Mouse (Mus musculus) cerebral cortex, adult 2 months (tissue): Measurements from ENCODE around the gene Siglecg.

ENCODE experiments used
- WGBS: fragments of 180-500 bp; shearing (Covaris S2); methylation state at CpG from one replicate; pipeline ENCODE4 v1.1.7; 2018; 5-methylcytosine and 5-hydroxymethylcytosine counted together

The Siglecg gene

GRCm38 (mm10) chr7:43442684-43443083, 34.7 kb downstream of the Siglecg start:
- 21% methylated on average over 9 of the region's 9 CpGs for WGBS

GRCm38 (mm10) chr7:43443126-43443916, 35.3 kb downstream of the Siglecg start:
- under 1% methylated on average over 36 of the region's 36 CpGs for WGBS

- WGBS, result under 1% methylated on average over 27 of the region's 27 CpGs
Measured at GRCm38 (mm10) chr7:43443917-43444293, 35.9 kb downstream of the Siglecg start, which contains the start of the genes Etfb and Gm45233. Etfb (plus strand) TSS chr7:43444083. Gm45233 (plus strand) TSS chr7:43444128.

GRCm38 (mm10) chr7:43447801-43448200, 39.8 kb downstream of the Siglecg start:
- 69% methylated on average over 4 of the region's 4 CpGs for WGBS

- 95% methylated on average over 3 of the region's 3 CpGs for WGBS
Measured at GRCm38 (mm10) chr7:43448246-43448645, 40.2 kb downstream of the Siglecg start.

GRCm38 (mm10) chr7:43449811-43450210, 41.8 kb downstream of the Siglecg start:
- WGBS, result 100% methylated on average over 2 of the region's 2 CpGs

GRCm38 (mm10) chr7:43451726-43452125, 43.7 kb downstream of the Siglecg start:
- WGBS, result 90% methylated on average over 11 of the region's 11 CpGs

GRCm38 (mm10) chr7:43452609-43453008, 44.6 kb downstream of the Siglecg start:
- 56% methylated on average over 4 of the region's 4 CpGs for WGBS

- 83% methylated on average over 14 of the region's 14 CpGs for WGBS
Measured at GRCm38 (mm10) chr7:43453599-43454355, 45.8 kb downstream of the Siglecg start.

GRCm38 (mm10) chr7:43454371-43454770, 46.4 kb downstream of the Siglecg start:
- 89% methylated on average over 6 of the region's 6 CpGs for WGBS

GRCm38 (mm10) chr7:43462851-43463250, 54.8 kb downstream of the Siglecg start, which contains the start of gene Vsig10l:
Vsig10l (plus strand) TSS chr7:43463151.
- 70% methylated on average over 4 of the region's 4 CpGs for WGBS

- 86% methylated on average over 7 of the region's 7 CpGs for WGBS
Measured at GRCm38 (mm10) chr7:43463976-43464375, 56.0 kb downstream of the Siglecg start.

GRCm38 (mm10) chr7:43464864-43465343, 56.9 kb downstream of the Siglecg start:
- WGBS, result 15% methylated on average over 35 of the region's 35 CpGs

- 1% methylated on average over 33 of the region's 33 CpGs for WGBS
Measured at GRCm38 (mm10) chr7:43465344-43466098, 57.5 kb downstream of the Siglecg start.

- 2% methylated on average over 33 of the region's 33 CpGs for WGBS
Measured at GRCm38 (mm10) chr7:43466099-43466694, 58.2 kb downstream of the Siglecg start.
